Mouse (Mus musculus) heart, adult 2 months (tissue): ENCODE results near the gene Prr36.

ENCODE experiments used
- CTCF ChIP-seq: fragments of 200-600 bp; IDR thresholded peaks from 2 replicates; pipeline ENCODE4 v1.8.1; 2022; ENCODE audit warnings: antibody characterized with exemption, mild to moderate bottlenecking, moderate library complexity
- POLR2A ChIP-seq: fragments of 200-500 bp; IDR thresholded peaks from 2 replicates; pipeline ENCODE4 v1.6.1; 2011; ENCODE audit warnings: mild to moderate bottlenecking, low read depth, low read length, control low read depth; ENCODE audit not compliant: insufficient read depth

DNA sequence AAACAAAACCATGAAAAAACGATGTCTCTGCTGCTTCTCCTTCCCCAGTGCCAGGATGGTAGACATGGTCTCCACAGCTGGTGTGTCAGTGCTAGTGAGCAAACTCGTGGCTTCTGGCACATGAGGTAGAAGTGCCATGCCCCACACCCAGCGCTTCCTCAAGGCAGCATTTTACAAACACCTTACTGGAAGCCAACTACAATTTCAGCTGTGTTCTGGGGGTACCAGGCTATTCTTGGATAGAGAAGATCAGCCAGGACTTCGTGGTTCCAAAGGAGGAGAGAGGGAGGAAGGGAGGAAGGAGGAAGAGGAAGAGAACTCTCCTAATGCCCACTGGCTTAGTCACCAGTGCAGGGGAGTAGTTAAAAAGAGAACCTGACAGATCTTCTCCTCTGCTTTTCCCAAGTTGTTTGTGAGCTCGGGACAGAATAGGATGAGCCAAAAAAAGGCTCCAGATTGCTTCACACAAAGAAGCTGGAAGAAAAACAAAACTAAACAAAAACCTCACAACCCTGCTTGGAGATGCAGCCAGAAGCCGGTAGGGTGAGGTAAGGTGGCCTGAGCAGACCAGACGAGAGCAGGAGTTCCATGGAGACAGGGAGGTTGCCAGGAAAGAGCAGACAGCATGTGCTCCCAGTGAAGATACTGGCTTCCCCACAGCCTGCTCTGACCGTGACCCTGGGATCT, 46.0 kb upstream of the Prr36 start:
- no peak for TF ChIP-seq CTCF
- no peak for TF ChIP-seq POLR2A
